Mouse (Mus musculus) CH12.LX (cell line): ENCODE data around the gene Ly6g6d. TPM values are rescaled to one million over a fixed set of nuclear protein-coding genes. Genes with fewer than 3 reads are reported as not detected.

Source experiments
- DNase-seq: peaks from one replicate; pipeline ENCODE4 v3.0.0-alpha.2; 2013; ENCODE audit errors: extremely low read depth
- H3K27ac ChIP-seq: 2 replicates; pipeline ENCODE4 v1.5.1; 2012; ENCODE audit warnings: low read depth, mild to moderate bottlenecking, control low read depth, moderate library complexity; ENCODE audit not compliant: insufficient read depth
- H3K27me3 ChIP-seq: replicated peaks from 2 replicates; pipeline ENCODE3; 2012; ENCODE audit warnings: inconsistent platforms
- H3K36me3 ChIP-seq, 2 experiments: replicated peaks in 1 of 2; 2 replicates each; pipeline versions ENCODE3 to v1.6.1; 2012; ENCODE audit warnings: inconsistent platforms in 1 of 2, low read length in 1 of 2, mild to moderate bottlenecking in 1 of 2, mixed read lengths in 1 of 2, moderate library complexity in 1 of 2; ENCODE audit not compliant: control insufficient read depth in 1 of 2, insufficient read depth in 1 of 2
- H3K4me1 ChIP-seq, 2 experiments: 2 replicates each; pipeline ENCODE4 v1.6.1; 2012; ENCODE audit warnings: inconsistent platforms in 1 of 2, moderate library complexity in 1 of 2; ENCODE audit not compliant: insufficient read depth in 2 of 2, control insufficient read depth in 1 of 2
- H3K4me2 ChIP-seq: 2 replicates; pipeline ENCODE4 v1.6.1; 2012; ENCODE audit warnings: low read depth, mild to moderate bottlenecking, control low read depth; ENCODE audit not compliant: poor library complexity, insufficient read depth, severe bottlenecking
- H3K4me3 ChIP-seq, 3 experiments: fragments of 150-350 bp in 1 of 3; sonication (generic) in 1 of 3; replicated peaks in 1 of 3; 2 replicates each; pipeline versions ENCODE3 to v1.5.1; 2011 to 2012; ENCODE audit warnings: low read depth in 2 of 3, low read length in 2 of 3, mild to moderate bottlenecking in 2 of 3, moderate library complexity in 2 of 3, control low read depth in 1 of 3, improper control_type of control experiment in 1 of 3, inconsistent platforms in 1 of 3, mixed read lengths in 1 of 3; ENCODE audit not compliant: poor library complexity in 1 of 3
- H3K79me2 ChIP-seq: replicated peaks from 2 replicates; pipeline ENCODE4 v1.6.1; 2012; ENCODE audit warnings: mild to moderate bottlenecking, moderate library complexity; ENCODE audit not compliant: control insufficient read depth, poor library complexity, insufficient read depth, severe bottlenecking; ENCODE audit errors: extremely low read depth
- H3K9ac ChIP-seq: 2 replicates; pipeline ENCODE4 v1.6.1; 2012; ENCODE audit warnings: low read depth, mild to moderate bottlenecking, control low read depth, moderate library complexity; ENCODE audit not compliant: insufficient read depth
- H3K9me3 ChIP-seq: replicated peaks from 2 replicates; pipeline ENCODE3; 2012; ENCODE audit warnings: low read length, inconsistent platforms, mixed read lengths
- GABPA ChIP-seq: IDR thresholded peaks from 2 replicates; pipeline ENCODE4 v1.6.1; 2012; ENCODE audit warnings: low read depth, low read length, improper control_type of control experiment, inconsistent platforms; ENCODE audit not compliant: insufficient replicate concordance
- HCFC1 ChIP-seq: IDR thresholded peaks from 2 replicates; pipeline ENCODE4 v1.6.1; 2012; ENCODE audit warnings: low read depth, mild to moderate bottlenecking, inconsistent platforms, low read length, improper control_type of control experiment
- MEF2A ChIP-seq: IDR thresholded peaks from 2 replicates; pipeline ENCODE4 v1.6.1; 2014; ENCODE audit warnings: low read depth, mild to moderate bottlenecking, inconsistent platforms, low read length, improper control_type of control experiment, borderline replicate concordance
- MYC ChIP-seq: IDR thresholded peaks from 2 replicates; pipeline ENCODE4 v1.6.1; 2011; ENCODE audit warnings: low read depth, mild to moderate bottlenecking, improper control_type of control experiment, low read length
- NELFE ChIP-seq: IDR thresholded peaks from 2 replicates; pipeline ENCODE4 v1.6.1; 2011; ENCODE audit warnings: low read depth, low read length, improper control_type of control experiment
- NRF1 ChIP-seq: IDR thresholded peaks from 2 replicates; pipeline ENCODE4 v1.6.1; 2014; ENCODE audit warnings: low read depth, mild to moderate bottlenecking, inconsistent platforms, low read length, improper control_type of control experiment, moderate library complexity
- POLR2A ChIP-seq: IDR thresholded peaks from 2 replicates; pipeline ENCODE4 v1.6.1; 2011; ENCODE audit warnings: low read depth, mild to moderate bottlenecking, improper control_type of control experiment, low read length
- POLR2AphosphoS2 ChIP-seq: IDR thresholded peaks from 2 replicates; pipeline ENCODE4 v1.6.1; 2011; ENCODE audit warnings: low read depth, low read length, improper control_type of control experiment
- UBTF ChIP-seq: IDR thresholded peaks from 2 replicates; pipeline ENCODE4 v1.6.1; 2012; ENCODE audit warnings: low read depth, mild to moderate bottlenecking, inconsistent platforms, low read length, improper control_type of control experiment, moderate library complexity
- USF1 ChIP-seq: IDR thresholded peaks from 2 replicates; pipeline ENCODE4 v1.6.1; 2014; ENCODE audit warnings: low read depth, mild to moderate bottlenecking, inconsistent platforms, low read length, improper control_type of control experiment
- dilution Hi-C: fragments of 300-500 bp; cut with MboI; formaldehyde crosslinking; loops from 2 replicates; pipeline ENCODE4 v1.14.3; 2020; ENCODE audit warnings: low sequenced_read_pairs; ENCODE audit not compliant: extremely low pct_unique_long_range_greater_than_20kb, extremely low pct_ligation_motif_present
- in situ Hi-C: fragments of 300-500 bp; cut with MboI; formaldehyde crosslinking; loops from 3 replicates; pipeline ENCODE4 v1.14.3; 2019; ENCODE audit warnings: low sequenced_read_pairs, low pct_ligation_motif_present, low pct_unique_long_range_greater_than_20kb, mixed read lengths
- polyA plus RNA-seq: library from polyadenylated mRNA; unstranded; fragments of >175 nt; gene quantifications from 2 replicates; pipeline ENCODE4 v1.2.1, GENCODE M21; 2012; ENCODE audit warnings: low read depth; ENCODE audit not compliant: insufficient read length
- total RNA-seq, 2 experiments: library from RNA; depleted of rRNA; stranded (reverse); fragments of 300-350 nt in 1 of 2; fragments of >200 nt in 1 of 2; gene quantifications; 2 replicates each; pipeline ENCODE4 v1.2.3; 2012 to 2014

Ly6g6d gene
- total and polyA plus RNA-seq, 3 experiments, result 0.44 TPM; not detected in 2

DNA sequence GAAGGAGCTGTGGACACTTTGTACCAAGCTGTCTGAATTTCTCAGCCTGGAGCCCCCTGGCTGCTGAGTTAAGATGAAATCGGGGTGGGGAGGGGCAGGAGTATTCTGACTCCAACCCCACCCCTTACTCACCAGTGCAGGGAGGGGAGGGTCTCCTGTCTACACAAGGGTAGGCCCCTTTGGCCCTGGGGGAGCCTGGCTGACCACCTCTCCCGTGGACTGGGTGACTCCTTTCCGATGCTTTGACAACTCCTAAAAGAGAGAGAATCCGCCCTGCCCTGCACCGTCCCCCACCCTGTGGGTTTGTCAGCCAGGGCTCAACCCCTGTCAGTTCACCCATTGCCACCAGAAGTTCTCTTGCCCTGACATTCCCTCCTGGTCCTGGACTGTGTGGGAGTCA is 51.7 kb downstream of the Ly6g6d start:
- no peaks in the 10 kb centered on the region for H3K9me3 ChIP-seq
- dilution Hi-C loops (no loop called here), in situ Hi-C loops (loop anchor here (10.0 kb wide), 1 partner anchor 89 kb away; the partner anchor contains the start of gene Ly6g5b)
- TF ChIP-seq NELFE (no peak), MYC (no peak), POLR2AphosphoS2 (no peak), GABPA (no peak)
- peaks cover 4 to 59% of the 10 kb centered on the region in 2 experiments for H3K36me3 ChIP-seq
- no peaks in the 10 kb centered on the region; the same call in none of the 2 replicates for H3K79me2 ChIP-seq
- H3K4me3 ChIP-seq, result peak overlapping the region; percentile 35 to 58 (median 47)
- no peak overlapping the region for H3K27ac ChIP-seq
- peaks cover 14 to 65% of the 10 kb centered on the region in 2 experiments for H3K4me1 ChIP-seq
- peak overlapping the region; percentile 16; the same call in 1 of the 2 replicates for H3K4me2 ChIP-seq
- peak overlapping the region; percentile 20; the same call in 1 of the 2 replicates for H3K9ac ChIP-seq
- DNase-seq, result no peak
- H3K27me3 ChIP-seq, result no peaks in the 10 kb centered on the region

DNA sequence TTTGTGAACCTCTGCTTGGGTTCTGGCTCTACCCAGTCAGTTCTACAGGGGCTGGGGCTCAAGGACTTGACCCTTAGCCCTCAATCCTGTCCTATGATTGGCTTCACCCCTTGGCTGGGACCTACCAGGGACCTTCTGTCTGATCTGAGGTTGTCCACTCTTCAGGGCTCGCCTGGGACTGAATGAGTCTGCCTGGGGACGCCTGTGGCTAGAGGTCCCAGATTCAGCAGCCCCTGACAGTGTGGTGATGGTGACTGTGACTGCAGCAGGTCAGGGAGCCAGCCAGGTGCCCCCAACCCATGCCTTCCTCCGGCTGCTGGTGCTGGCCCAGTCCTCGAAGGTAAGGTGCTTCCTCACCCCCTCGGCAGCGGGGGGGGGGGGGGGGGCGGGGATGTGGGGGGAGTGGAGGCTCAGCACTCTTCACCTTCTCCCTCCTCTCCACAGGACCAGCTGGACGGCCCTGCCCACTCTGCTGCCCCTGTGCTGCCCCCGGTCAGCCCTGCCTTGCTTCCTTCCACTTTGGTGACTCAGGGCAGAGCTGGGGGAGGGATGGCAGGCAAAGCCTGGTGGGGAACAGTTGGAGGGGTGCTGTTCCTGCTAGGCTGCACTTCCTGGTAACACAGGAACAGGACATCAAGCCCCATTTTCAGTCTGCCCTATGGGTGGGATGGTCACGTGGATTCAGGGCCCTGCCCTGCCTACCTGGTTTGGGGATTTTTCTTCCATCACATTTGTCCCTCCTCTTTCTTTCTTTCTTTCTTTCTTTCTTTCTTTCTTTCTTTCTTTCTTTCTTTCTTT is 53.0 kb downstream of the Ly6g6d start:
- DNase-seq, result no peak
- H3K4me3 ChIP-seq, result no peak overlapping the region
- no peak overlapping the region for H3K4me2 ChIP-seq
- H3K79me2 ChIP-seq, result no peaks in the 10 kb centered on the region; the same call in none of the 2 replicates
- peaks cover 4 to 48% of the 10 kb centered on the region in 2 experiments for H3K36me3 ChIP-seq
- in situ Hi-C loops, result loop anchor here (5.0 to 10.0 kb wide), 2 partner anchors 42 to 90 kb away; partner anchors contain the start of genes Ly6g5b, Ly6g6c and Mpig6b
- no peaks in the 10 kb centered on the region for H3K9me3 ChIP-seq
- TF ChIP-seq UBTF (no peak), POLR2A (peak; percentile 12; the same call in 1 of the 2 replicates), MEF2A (no peak), NRF1 (no peak), USF1 (no peak)
- TF ChIP-seq, all 38 proteins: peak for 1
- peaks cover 14 to 62% of the 10 kb centered on the region in 2 experiments for H3K4me1 ChIP-seq
- no peak overlapping the region for H3K27ac ChIP-seq
- no peaks in the 10 kb centered on the region for H3K27me3 ChIP-seq
- H3K9ac ChIP-seq, result no peak overlapping the region
- dilution Hi-C loops, result no loop called here

DNA sequence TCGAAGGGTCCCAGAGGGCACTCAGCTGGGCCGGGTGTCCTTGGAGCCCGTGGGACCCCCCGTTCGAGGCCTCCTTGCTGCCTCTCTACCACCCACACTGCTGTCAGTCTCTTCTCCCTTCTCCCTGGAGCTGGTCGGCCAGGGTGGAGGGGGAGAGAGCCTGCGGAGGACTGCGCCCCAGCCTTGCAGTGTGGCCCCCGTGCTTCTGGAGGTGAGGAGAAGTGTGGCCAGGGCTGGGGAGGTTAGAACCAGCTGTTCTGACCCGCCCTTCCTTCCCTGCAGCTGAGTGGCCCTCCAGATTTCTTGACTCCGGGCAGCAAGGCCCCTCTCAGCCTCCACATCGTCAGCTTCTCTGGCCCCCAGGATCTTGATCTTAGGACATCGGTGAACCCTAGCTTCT is 53.6 kb downstream of the Ly6g6d start:
- Histone ChIP-seq H3K36me3 (peaks cover 4 to 47% of the 10 kb centered on the region in 2 experiments), H3K27ac (no peak overlapping the region), H3K9ac (no peak overlapping the region), H3K27me3 (no peaks in the 10 kb centered on the region), H3K4me1 (peaks cover 14 to 55% of the 10 kb centered on the region in 2 experiments), H3K4me3 (no peak overlapping the region), H3K4me2 (no peak overlapping the region; the same call in 1 of the 2 replicates), H3K9me3 (no peaks in the 10 kb centered on the region), H3K79me2 (no peaks in the 10 kb centered on the region; the same call in none of the 2 replicates)
- no peak for DNase-seq
- in situ Hi-C loops (loop anchor here (5.0 to 10.0 kb wide), 2 partner anchors 43 to 91 kb away; partner anchors contain the start of genes Ly6g5b, Ly6g6c and Mpig6b), dilution Hi-C loops (no loop called here)
- TF ChIP-seq HCFC1, result no peak
